Mouse (Mus musculus): ENCODE results near the gene Ccdc9. TPM values are rescaled to one million over a fixed set of nuclear protein-coding genes. Genes with fewer than 3 reads are reported as not detected.
A peak's percentile ranks its signal among the peaks of the same experiment; 100 is the strongest.

Ccdc9 gene
- total RNA-seq (2014; rRNA removed) = 14.4 and 20.7 TPM in 2 replicates
- polyA plus RNA-seq (2012; rRNA removed) = 10.7 and 16.2 TPM in 2 replicates

DNA sequence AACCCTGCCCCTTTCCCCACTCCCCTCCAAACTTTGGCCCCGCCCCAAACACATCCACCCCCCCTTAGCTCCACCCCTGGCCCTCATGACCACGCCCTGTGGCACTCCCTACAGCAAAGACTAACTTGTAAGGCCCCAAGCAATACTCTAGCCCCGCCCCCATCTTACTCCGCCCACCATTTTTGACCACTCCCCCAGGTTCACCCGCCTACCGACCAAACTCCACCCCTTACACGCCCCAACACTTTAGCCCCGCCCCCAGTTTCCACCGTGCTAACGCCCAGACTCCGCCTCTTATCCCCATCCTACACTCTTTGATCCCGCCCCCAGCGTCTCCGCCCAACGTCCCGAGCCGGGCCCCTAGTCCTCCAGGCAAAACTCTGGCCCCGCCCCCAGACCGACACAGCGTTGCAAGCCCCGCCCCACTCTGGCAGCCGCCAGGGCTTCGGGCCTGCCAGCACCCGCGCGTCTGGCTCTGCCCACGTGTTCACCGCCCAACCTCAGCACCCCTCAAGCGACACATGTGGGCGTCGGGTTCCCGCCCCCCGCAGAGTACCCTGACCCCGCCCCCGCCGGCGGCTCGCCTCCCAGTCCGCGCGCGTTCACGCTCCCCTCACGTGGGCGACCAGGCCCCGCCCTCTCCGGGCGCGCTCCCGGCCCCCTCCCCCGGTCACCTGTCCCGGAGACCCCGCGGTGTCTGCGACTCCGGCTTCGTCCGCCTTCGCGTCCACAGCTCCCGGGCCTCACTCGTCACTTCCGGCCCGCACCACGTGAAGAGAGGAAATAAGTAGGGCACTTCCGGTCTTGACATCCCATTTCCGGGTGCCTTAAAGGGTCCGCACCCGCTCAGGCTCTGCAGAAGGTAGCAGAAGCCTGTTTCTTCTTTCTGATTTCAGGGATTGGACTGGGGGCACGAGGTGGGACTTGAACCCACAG is at the start of gene Ccdc9:
TSS of gene Ccdc9 (minus strand) at position 770 of the 936 bp plus-strand sequence.
- TF ChIP-seq CTCF (IDR thresholded peaks at IDR 0.05; ENCODE audit: low read depth, low read length) = no peak
- TF ChIP-seq POLR2A (IDR thresholded peaks at IDR 0.05; ENCODE audit: extremely low read depth, insufficient read depth, low read length) = 0 out of 2 replicates have a peak, but pooled peaks have one; percentile 31
- peaks cover 9% of the 10 kb centered on the region; the same call in 1 of the 2 replicates for H3K36me3 ChIP-seq (ENCODE audit: control insufficient read depth, insufficient read depth, low read length)
- H3K4me3 ChIP-seq (ENCODE audit: insufficient read depth, low read depth, low read length) = peak within 1 kb of the TSS; percentile 76
- DNase-seq (ENCODE audit: extremely low read depth, low read depth, low spot score) = peak; percentile 88
- H3K9ac ChIP-seq (ENCODE audit: low read depth, low read length) = peak within 1 kb of the TSS; percentile 92
- H3K27ac ChIP-seq (replicated peaks; ENCODE audit: insufficient read depth, low read depth, low read length) = peak within 1 kb of the TSS; percentile 62
- H3K79me2 ChIP-seq (ENCODE audit: control insufficient read depth, insufficient read depth, low read length) = no peaks in the 10 kb centered on the region
- peaks cover 3% of the 10 kb centered on the region; the same call in 1 of the 2 replicates for H3K4me1 ChIP-seq (ENCODE audit: control insufficient read depth, insufficient read depth, low read length)
- no peaks in the 10 kb centered on the region for H3K27me3 ChIP-seq (ENCODE audit: control insufficient read depth, insufficient read depth, low read length)
- WGBS = 1% methylated on average over 69 of the region's 70 CpGs

DNA sequence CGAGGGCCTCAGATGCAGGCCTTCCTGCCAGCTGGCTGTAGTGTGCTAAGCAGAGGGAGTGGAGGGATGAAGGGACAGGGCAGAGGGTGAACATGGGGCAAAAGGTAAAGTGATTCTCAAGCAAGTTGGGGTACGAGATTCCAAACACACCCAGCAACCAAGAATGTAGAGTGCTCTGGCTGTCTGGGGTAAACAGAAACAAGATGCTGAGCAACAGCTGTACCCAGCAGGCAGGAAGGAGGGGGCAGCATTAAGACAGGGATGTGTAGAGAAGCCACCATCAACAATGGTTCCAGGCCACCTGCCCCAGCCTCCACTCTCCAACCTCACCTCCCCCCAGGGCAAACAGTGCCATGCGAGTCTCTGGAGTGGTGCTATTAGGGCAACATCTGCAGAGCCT is 42.6 kb upstream of the Ccdc9 start:
- Histone ChIP-seq H3K27me3 (ENCODE audit: control insufficient read depth, insufficient read depth, low read length) (no peaks in the 10 kb centered on the region), H3K4me3 (ENCODE audit: insufficient read depth, low read depth, low read length) (no peak overlapping the region), H3K36me3 (ENCODE audit: control insufficient read depth, insufficient read depth, low read length) (peaks cover 5% of the 10 kb centered on the region; the same call in 1 of the 2 replicates), H3K4me1 (ENCODE audit: control insufficient read depth, insufficient read depth, low read length) (peaks cover 3% of the 10 kb centered on the region; the same call in 1 of the 2 replicates), H3K27ac (replicated peaks; ENCODE audit: insufficient read depth, low read depth, low read length) (no peak overlapping the region), H3K79me2 (ENCODE audit: control insufficient read depth, insufficient read depth, low read length) (no peaks in the 10 kb centered on the region), H3K9ac (ENCODE audit: low read depth, low read length) (no peak overlapping the region)
- WGBS = 87% methylated on average over 3 of the region's 3 CpGs
- TF ChIP-seq CTCF (IDR thresholded peaks at IDR 0.05; ENCODE audit: low read depth, low read length) = no peak
- DNase-seq (ENCODE audit: extremely low read depth, low read depth, low spot score) = no peak

DNA sequence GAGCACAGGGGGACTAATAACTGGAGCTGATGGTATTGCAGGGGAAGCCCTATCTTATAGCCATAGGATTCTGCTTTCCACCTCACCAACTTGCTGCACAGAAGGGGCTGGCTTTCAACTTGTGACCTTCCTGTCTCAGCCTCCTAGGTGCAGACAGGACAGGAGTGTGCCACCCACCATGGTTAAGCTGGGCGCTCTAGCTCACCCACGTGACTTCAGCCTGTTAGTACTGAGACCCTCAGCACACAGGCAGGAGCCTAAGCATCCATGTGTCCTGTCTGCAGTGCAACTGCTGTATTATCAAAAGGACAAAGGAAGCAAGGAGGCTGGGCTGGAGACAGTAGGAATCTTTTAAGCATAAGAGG is 40.0 kb upstream of the Ccdc9 start:
- no peaks in the 10 kb centered on the region for H3K27me3 ChIP-seq (ENCODE audit: control insufficient read depth, insufficient read depth, low read length)
- H3K27ac ChIP-seq (replicated peaks; ENCODE audit: insufficient read depth, low read depth, low read length) = no peak overlapping the region
- no peak overlapping the region for H3K4me3 ChIP-seq (ENCODE audit: insufficient read depth, low read depth, low read length)
- H3K36me3 ChIP-seq (ENCODE audit: control insufficient read depth, insufficient read depth, low read length) = peaks cover 3% of the 10 kb centered on the region; the same call in 1 of the 2 replicates
- DNase-seq (ENCODE audit: extremely low read depth, low read depth, low spot score) = no peak
- no peak overlapping the region for H3K9ac ChIP-seq (ENCODE audit: low read depth, low read length)
- 99% methylated on average over 2 of the region's 2 CpGs for WGBS
- TF ChIP-seq CTCF (IDR thresholded peaks at IDR 0.05; ENCODE audit: low read depth, low read length) = no peak
- no peak for TF ChIP-seq POLR2A (IDR thresholded peaks at IDR 0.05; ENCODE audit: extremely low read depth, insufficient read depth, low read length)
- no peaks in the 10 kb centered on the region for H3K79me2 ChIP-seq (ENCODE audit: control insufficient read depth, insufficient read depth, low read length)
- peaks cover 3% of the 10 kb centered on the region; the same call in 1 of the 2 replicates for H3K4me1 ChIP-seq (ENCODE audit: control insufficient read depth, insufficient read depth, low read length)

DNA sequence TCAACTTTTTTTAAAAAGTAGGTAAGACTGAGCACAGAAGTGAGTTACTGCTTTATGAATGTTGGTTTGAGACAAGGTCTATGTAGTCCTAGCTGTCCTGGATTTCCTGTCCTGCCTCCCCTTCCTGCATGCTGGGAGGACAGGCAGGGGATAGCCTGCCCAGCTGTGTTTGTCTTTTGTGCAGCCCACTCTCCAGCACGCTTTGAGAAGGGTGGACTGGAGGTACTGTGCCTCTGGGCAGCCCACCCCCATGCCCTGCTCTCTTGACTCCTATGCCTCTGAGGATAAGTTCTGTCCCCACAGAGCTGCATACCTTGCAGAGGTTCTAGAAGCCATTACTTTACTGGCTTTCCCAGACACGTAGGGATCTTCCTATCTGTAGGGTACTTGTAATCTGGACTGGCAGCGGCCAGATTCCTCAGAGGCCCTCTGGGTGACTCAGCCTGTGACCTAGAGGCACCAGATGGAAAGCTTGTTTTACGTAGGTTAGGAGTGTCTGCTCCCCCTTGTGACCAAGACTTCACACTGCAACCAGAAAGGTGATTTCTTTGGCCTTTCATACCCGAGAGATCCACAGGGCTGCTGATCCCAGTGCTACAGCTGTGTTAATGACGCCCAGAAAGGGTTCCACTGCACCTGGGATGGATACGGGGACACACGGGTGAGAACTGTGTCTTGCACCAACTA is 39.5 kb upstream of the Ccdc9 start:
- WGBS = 19% methylated on average over 8 of the region's 8 CpGs
- H3K27ac ChIP-seq (replicated peaks; ENCODE audit: insufficient read depth, low read depth, low read length) = peak overlapping the region; percentile 22

GRCm38 (mm10) chr7:16324661-16325060 is 38.1 kb upstream of the Ccdc9 start:
- H3K4me3 ChIP-seq (ENCODE audit: insufficient read depth, low read depth, low read length) = no peak overlapping the region
- TF ChIP-seq POLR2A (IDR thresholded peaks at IDR 0.05; ENCODE audit: extremely low read depth, insufficient read depth, low read length) (no peak), CTCF (IDR thresholded peaks at IDR 0.05; ENCODE audit: low read depth, low read length) (no peak)
- H3K9ac ChIP-seq (ENCODE audit: low read depth, low read length) = no peak overlapping the region
- no peak for DNase-seq (ENCODE audit: extremely low read depth, low read depth, low spot score)
- H3K36me3 ChIP-seq (ENCODE audit: control insufficient read depth, insufficient read depth, low read length) = 0 out of 2 replicates have a peak, but pooled peaks cover 3% of the 10 kb centered on the region
- H3K4me1 ChIP-seq (ENCODE audit: control insufficient read depth, insufficient read depth, low read length) = peaks cover 3% of the 10 kb centered on the region; the same call in 1 of the 2 replicates
- H3K79me2 ChIP-seq (ENCODE audit: control insufficient read depth, insufficient read depth, low read length) = no peaks in the 10 kb centered on the region
- no peak overlapping the region for H3K27ac ChIP-seq (replicated peaks; ENCODE audit: insufficient read depth, low read depth, low read length)
- 89% methylated on average over 7 of the region's 7 CpGs for WGBS
- no peaks in the 10 kb centered on the region for H3K27me3 ChIP-seq (ENCODE audit: control insufficient read depth, insufficient read depth, low read length)

More for the DNA sequence above, 39.5 kb upstream of the Ccdc9 start:
- Histone ChIP-seq H3K4me3 (ENCODE audit: insufficient read depth, low read depth, low read length) (no peak overlapping the region), H3K79me2 (ENCODE audit: control insufficient read depth, insufficient read depth, low read length) (no peaks in the 10 kb centered on the region), H3K36me3 (ENCODE audit: control insufficient read depth, insufficient read depth, low read length) (peaks cover 3% of the 10 kb centered on the region; the same call in 1 of the 2 replicates), H3K9ac (ENCODE audit: low read depth, low read length) (peak overlapping the region; percentile 12; the same call in 1 of the 2 replicates), H3K4me1 (ENCODE audit: control insufficient read depth, insufficient read depth, low read length) (peaks cover 3% of the 10 kb centered on the region; the same call in 1 of the 2 replicates), H3K27me3 (ENCODE audit: control insufficient read depth, insufficient read depth, low read length) (no peaks in the 10 kb centered on the region)
- DNase-seq (ENCODE audit: extremely low read depth, low read depth, low spot score) = peak; percentile 78
- TF ChIP-seq CTCF (IDR thresholded peaks at IDR 0.05; ENCODE audit: low read depth, low read length) (peak; percentile 65), POLR2A (IDR thresholded peaks at IDR 0.05; ENCODE audit: extremely low read depth, insufficient read depth, low read length) (no peak)

Measured in liver, adult 2 months (tissue).